18 mouse cellular contexts compared by ENCODE assay signal in genomic region chr1:125216192-125216591, GRCm38 (mm10).
A peak's percentile ranks its signal among the peaks of the same experiment; 100 is the strongest.
DNase-seq lines count a peak whose midpoint lies in the region; ATAC-seq lines count a peak whose summit lies in the region.
"Had no signal": no experiment of that assay in that cellular context is flagged by ENCODE, and none has a peak within 500 bp of the region (broad histone marks: within the 10 kb centered on the region; RNA-seq: fewer than 3 reads in every experiment).

No protein-coding gene starts in this region.

- no peaks in the 10 kb centered on the region for H3K9me3 ChIP-seq in embryonic facial prominence, embryonic 14.5 days (ENCODE audit: control insufficient read depth, low read length)
- peaks cover 7% of the 10 kb centered on the region; the same call in 1 of the 2 replicates for H3K9me3 ChIP-seq in embryonic facial prominence, embryonic 10.5 days
- no peaks in the 10 kb centered on the region for H3K9me3 ChIP-seq in midbrain, embryonic 15.5 days
- no peaks in the 10 kb centered on the region for H3K9me3 ChIP-seq in midbrain, embryonic 16.5 days (replicated peaks; ENCODE audit: control insufficient read depth, low read length, poor library complexity, severe bottlenecking)
- H3K9me3 ChIP-seq in hindbrain, embryonic 15.5 days = no peaks in the 10 kb centered on the region
- H3K9me3 ChIP-seq: embryonic facial prominence, embryonic 13.5 days; liver, embryonic 15.5 days had no signal

- H3K4me2 ChIP-seq in embryonic facial prominence, embryonic 14.5 days (ENCODE audit: low read depth, low read length) = no peak overlapping the region
- no peak overlapping the region for H3K4me2 ChIP-seq in midbrain, embryonic 15.5 days
- no peak overlapping the region for H3K4me2 ChIP-seq in midbrain, embryonic 16.5 days (ENCODE audit: low read length)
- no peak overlapping the region for H3K4me2 ChIP-seq in hindbrain, embryonic 15.5 days
- H3K4me2 ChIP-seq: embryonic facial prominence, embryonic 13.5 days; heart, embryonic 11.5 days; limb, embryonic 13.5 days; liver, embryonic 15.5 days had no signal

- H3K36me3 ChIP-seq in embryonic facial prominence, embryonic 14.5 days (ENCODE audit: control insufficient read depth, insufficient read depth, low read length) = no peaks in the 10 kb centered on the region
- H3K36me3 ChIP-seq in embryonic facial prominence, embryonic 10.5 days (replicated peaks) = no peaks in the 10 kb centered on the region
- no peaks in the 10 kb centered on the region for H3K36me3 ChIP-seq in midbrain, embryonic 15.5 days (replicated peaks)
- no peaks in the 10 kb centered on the region for H3K36me3 ChIP-seq in midbrain, embryonic 16.5 days (ENCODE audit: control insufficient read depth, insufficient read depth, low read length)
- H3K36me3 ChIP-seq in hindbrain, embryonic 15.5 days = no peaks in the 10 kb centered on the region
- H3K36me3 ChIP-seq: embryonic facial prominence, embryonic 13.5 days; limb, embryonic 13.5 days; liver, embryonic 15.5 days had no signal

- H3K27ac ChIP-seq in embryonic facial prominence, embryonic 14.5 days (replicated peaks; ENCODE audit: low read depth, low read length) = no peak overlapping the region
- H3K27ac ChIP-seq in embryonic facial prominence, embryonic 10.5 days (replicated peaks) = no peak overlapping the region
- no peak overlapping the region for H3K27ac ChIP-seq in midbrain, embryonic 15.5 days
- no peak overlapping the region for H3K27ac ChIP-seq in midbrain, embryonic 16.5 days (ENCODE audit: low read length)
- no peak overlapping the region; the same call in 1 of the 2 replicates for H3K27ac ChIP-seq in hindbrain, embryonic 15.5 days (replicated peaks)
- H3K27ac ChIP-seq: embryonic facial prominence, embryonic 13.5 days; limb, embryonic 13.5 days; liver, embryonic 15.5 days had no signal

- no peak overlapping the region for H3K4me3 ChIP-seq in embryonic facial prominence, embryonic 14.5 days (ENCODE audit: low read depth, low read length)
- H3K4me3 ChIP-seq in embryonic facial prominence, embryonic 10.5 days = no peak overlapping the region
- no peak overlapping the region for H3K4me3 ChIP-seq in midbrain, embryonic 15.5 days
- H3K4me3 ChIP-seq in midbrain, embryonic 16.5 days (ENCODE audit: low read depth, low read length) = no peak overlapping the region
- H3K4me3 ChIP-seq in hindbrain, embryonic 15.5 days = no peak overlapping the region
- H3K4me3 ChIP-seq: embryonic facial prominence, embryonic 13.5 days; limb, embryonic 13.5 days; liver, embryonic 15.5 days had no signal

- no peaks in the 10 kb centered on the region for H3K27me3 ChIP-seq in embryonic facial prominence, embryonic 14.5 days (replicated peaks; ENCODE audit: control insufficient read depth, insufficient read depth, low read length)
- H3K27me3 ChIP-seq in embryonic facial prominence, embryonic 10.5 days (replicated peaks; ENCODE audit: low read depth, poor library complexity, severe bottlenecking) = no peaks in the 10 kb centered on the region
- no peaks in the 10 kb centered on the region for H3K27me3 ChIP-seq in midbrain, embryonic 15.5 days (replicated peaks)
- no peaks in the 10 kb centered on the region for H3K27me3 ChIP-seq in midbrain, embryonic 16.5 days (ENCODE audit: control insufficient read depth, insufficient read depth, low read depth, low read length)
- H3K27me3 ChIP-seq in hindbrain, embryonic 15.5 days = no peaks in the 10 kb centered on the region
- H3K27me3 ChIP-seq: embryonic facial prominence, embryonic 13.5 days; limb, embryonic 13.5 days; liver, embryonic 15.5 days; Patski had no signal

- peak; percentile 32 for DNase-seq in embryonic facial prominence, embryonic 14.5 days (ENCODE audit: low spot score)
- no peak for DNase-seq in embryonic facial prominence, embryonic 10.5 days (ENCODE audit: low spot score)
- no peak for DNase-seq in right cerebral cortex, adult 18-20 months
- no peak for DNase-seq in frontal cortex, adult 2 months (ENCODE audit: extremely low spot score in 1 of 2, low spot score in 1 of 2)
- DNase-seq: gastrocnemius, postnatal 10 days; kidney, adult 11 months; kidney, postnatal 14 days; layer of hippocampus, postnatal 36 days; lung, postnatal 10 days had no signal

- ATAC-seq in embryonic facial prominence, embryonic 14.5 days (ENCODE audit: low read depth) = no peak; the same call in 1 of the 2 replicates
- 0 out of 2 replicates have a peak, but pooled peaks have one; percentile 50 for ATAC-seq in midbrain, embryonic 15.5 days (replicated peaks)
- no peak for ATAC-seq in midbrain, embryonic 16.5 days
- ATAC-seq in hindbrain, embryonic 15.5 days (ENCODE audit: low FRiP score, low read depth) = peak; percentile 68; the same call in 1 of the 2 replicates
- ATAC-seq in CD4-positive, CD25-positive, alpha-beta regulatory T cell, adult 4 months = no peak
- ATAC-seq: Patski had no signal

- H3K4me1 ChIP-seq in embryonic facial prominence, embryonic 14.5 days (ENCODE audit: control insufficient read depth, insufficient read depth, low read length) = no peaks in the 10 kb centered on the region
- H3K4me1 ChIP-seq in embryonic facial prominence, embryonic 10.5 days = no peaks in the 10 kb centered on the region
- H3K4me1 ChIP-seq in midbrain, embryonic 15.5 days = no peaks in the 10 kb centered on the region
- H3K4me1 ChIP-seq in midbrain, embryonic 16.5 days (ENCODE audit: control insufficient read depth, insufficient read depth, low read length) = no peaks in the 10 kb centered on the region
- no peaks in the 10 kb centered on the region for H3K4me1 ChIP-seq in hindbrain, embryonic 15.5 days (replicated peaks)
- H3K4me1 ChIP-seq: embryonic facial prominence, embryonic 13.5 days; limb, embryonic 13.5 days; liver, embryonic 15.5 days had no signal

- WGBS in embryonic facial prominence, embryonic 14.5 days = 76% methylated on average over 6 of the region's 6 CpGs
- 78% methylated on average over 6 of the region's 6 CpGs for WGBS in embryonic facial prominence, embryonic 10.5 days
- WGBS in midbrain, embryonic 15.5 days = 64% methylated on average over 6 of the region's 6 CpGs
- WGBS in midbrain, embryonic 16.5 days = 53% methylated on average over 6 of the region's 6 CpGs
- 53% methylated on average over 6 of the region's 6 CpGs for WGBS in hindbrain, embryonic 15.5 days

- no peak overlapping the region for H3K9ac ChIP-seq in embryonic facial prominence, embryonic 14.5 days (ENCODE audit: low read depth, low read length)
- H3K9ac ChIP-seq in midbrain, embryonic 15.5 days = no peak overlapping the region
- no peak overlapping the region for H3K9ac ChIP-seq in midbrain, embryonic 16.5 days (ENCODE audit: low read depth, low read length)
- no peak overlapping the region for H3K9ac ChIP-seq in hindbrain, embryonic 15.5 days
- H3K9ac ChIP-seq: embryonic facial prominence, embryonic 13.5 days; limb, embryonic 13.5 days; liver, embryonic 15.5 days had no signal

Comparison
In these comparisons a context has a peak if more than half of its experiments do, and no peak if none do; other contexts are left out.
1. ATAC-seq: peak in midbrain, embryonic 15.5 days (single experiment) and hindbrain, embryonic 15.5 days (single experiment); none in embryonic facial prominence, embryonic 14.5 days (single experiment), midbrain, embryonic 16.5 days (single experiment) and CD4-positive, CD25-positive, alpha-beta regulatory T cell, adult 4 months (single experiment).